Mouse (Mus musculus) heart, adult 2 months (tissue): ENCODE measurements at regions not wholly inside any gene's neighbourhood (a gene's known extent, or its start where the extent isn't known, plus 50 kb on each side); places are given as distances from the start of the nearest gene placed in this dataset.

Source experiments
- CTCF ChIP-seq: fragments of 200-600 bp; IDR thresholded peaks from 2 replicates; pipeline ENCODE4 v1.8.1; 2022; ENCODE audit warnings: antibody characterized with exemption, mild to moderate bottlenecking, moderate library complexity
- EP300 ChIP-seq: fragments of 200-500 bp; IDR thresholded peaks from 2 replicates; pipeline ENCODE4 v1.6.1; 2011; ENCODE audit warnings: low read depth, low read length, control low read depth; ENCODE audit not compliant: insufficient read depth
- POLR2A ChIP-seq: fragments of 200-500 bp; IDR thresholded peaks from 2 replicates; pipeline ENCODE4 v1.6.1; 2011; ENCODE audit warnings: mild to moderate bottlenecking, low read depth, low read length, control low read depth; ENCODE audit not compliant: insufficient read depth

DNA sequence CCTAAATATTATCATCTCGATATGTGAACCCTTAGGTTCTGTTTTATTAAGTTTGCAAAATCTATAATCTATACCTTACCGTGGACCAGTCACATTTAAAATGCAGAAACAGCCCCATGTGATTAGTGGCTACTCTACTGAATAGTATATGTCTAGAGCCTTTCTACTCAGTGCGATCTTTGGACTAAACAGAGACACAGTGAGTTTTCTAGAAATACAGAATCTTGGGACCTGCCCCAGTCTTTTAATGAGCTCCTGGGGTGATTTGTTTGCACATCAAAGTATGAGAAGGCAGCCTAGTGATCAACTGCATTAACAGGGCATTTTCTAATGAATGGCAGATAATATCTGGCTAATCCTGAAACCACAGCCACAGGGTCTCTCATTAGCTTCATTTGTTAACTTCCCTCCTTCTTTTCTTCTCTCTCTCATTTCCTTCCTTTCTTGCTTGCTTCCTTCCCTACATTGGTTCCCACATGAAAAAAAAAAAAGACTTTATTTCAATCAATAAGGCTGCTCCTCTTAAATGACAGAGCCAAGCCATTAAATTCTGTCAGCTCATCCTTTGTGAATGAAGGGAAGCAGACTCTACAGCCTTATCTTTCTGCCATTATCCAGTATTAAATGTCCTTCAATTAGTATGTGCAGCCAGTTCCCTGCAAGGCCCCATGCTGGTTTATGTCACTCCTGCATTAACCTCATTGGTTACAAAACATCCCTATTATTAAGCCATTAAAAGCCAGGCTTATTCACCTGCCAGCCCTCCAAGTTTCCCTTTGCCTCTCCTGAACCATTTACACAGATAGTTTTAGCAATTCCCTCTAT, 193.2 kb upstream of the Rai2 start:
- no peak for TF ChIP-seq EP300
- TF ChIP-seq CTCF: no peak
- no peak for TF ChIP-seq POLR2A
